Mouse (Mus musculus): ENCODE measurements around the gene Evc. TPM values are rescaled to one million over a fixed set of nuclear protein-coding genes. Genes with fewer than 3 reads are reported as not detected.

Gene Evc
- total and polyA plus RNA-seq, 3 experiments: 0.17 to 0.91 (median 0.73) TPM

- Histone ChIP-seq H3K27me3 (replicated peaks) (peaks cover 91% of the 10 kb centered on the region), H3K27ac (ENCODE audit: insufficient read depth, low read depth) (no peak overlapping the region), H3K9me3 (replicated peaks; ENCODE audit: low read length) (peaks cover 3% of the 10 kb centered on the region), H3K4me2 (ENCODE audit: insufficient read depth, low read depth, poor library complexity, severe bottlenecking) (no peak overlapping the region), H3K9ac (ENCODE audit: insufficient read depth, low read depth) (no peak overlapping the region), H3K36me3 (replicated peaks in 1 of 2; ENCODE audit: control insufficient read depth in 1 of 2, insufficient read depth in 1 of 2, low read length in 1 of 2) (no peaks in the 10 kb centered on the region), H3K79me2 (replicated peaks; ENCODE audit: control insufficient read depth, extremely low read depth, insufficient read depth, poor library complexity, severe bottlenecking) (no peaks in the 10 kb centered on the region), H3K4me3 (replicated peaks in 1 of 3; ENCODE audit: low read depth in 2 of 3, low read length in 2 of 3, poor library complexity in 1 of 3) (no peak overlapping the region), H3K4me1 (ENCODE audit: control insufficient read depth in 1 of 2, insufficient read depth in 2 of 2) (no peaks in the 10 kb centered on the region)
- in situ Hi-C loops (cut with MboI; ENCODE audit: low pct_ligation_motif_present, low pct_unique_long_range_greater_than_20kb, low sequenced_read_pairs): no loop called here
- DNase-seq (ENCODE audit: extremely low read depth): no peak
- dilution Hi-C loops (cut with MboI; ENCODE audit: extremely low pct_ligation_motif_present, extremely low pct_unique_long_range_greater_than_20kb, low sequenced_read_pairs): no loop called here
- TF ChIP-seq JUND (conservative IDR thresholded peaks at IDR 0.05; ENCODE audit: low read depth, low read length) (no peak), ZKSCAN1 (IDR thresholded peaks at IDR 0.05; ENCODE audit: borderline replicate concordance, low read depth, low read length) (no peak), NELFE (IDR thresholded peaks at IDR 0.05; ENCODE audit: low read depth, low read length) (no peak), ETS1 (conservative IDR thresholded peaks at IDR 0.05; ENCODE audit: low read depth, low read length) (no peak), RCOR1 (conservative IDR thresholded peaks at IDR 0.05; ENCODE audit: low read depth, low read length) (no peak), JUN (IDR thresholded peaks at IDR 0.05; ENCODE audit: insufficient read depth, low read depth, low read length) (no peak), NRF1 (IDR thresholded peaks at IDR 0.05; ENCODE audit: low read depth, low read length) (no peak), ELF1 (IDR thresholded peaks at IDR 0.05; ENCODE audit: low read depth, low read length) (no peak), GABPA (IDR thresholded peaks at IDR 0.05; ENCODE audit: insufficient replicate concordance, low read depth, low read length) (no peak), PAX5 (IDR thresholded peaks at IDR 0.05; ENCODE audit: low read length) (no peak)
Measured at GRCm38 (mm10) chr5:37363284-37363683, 26.6 kb upstream of the Evc start.

DNA sequence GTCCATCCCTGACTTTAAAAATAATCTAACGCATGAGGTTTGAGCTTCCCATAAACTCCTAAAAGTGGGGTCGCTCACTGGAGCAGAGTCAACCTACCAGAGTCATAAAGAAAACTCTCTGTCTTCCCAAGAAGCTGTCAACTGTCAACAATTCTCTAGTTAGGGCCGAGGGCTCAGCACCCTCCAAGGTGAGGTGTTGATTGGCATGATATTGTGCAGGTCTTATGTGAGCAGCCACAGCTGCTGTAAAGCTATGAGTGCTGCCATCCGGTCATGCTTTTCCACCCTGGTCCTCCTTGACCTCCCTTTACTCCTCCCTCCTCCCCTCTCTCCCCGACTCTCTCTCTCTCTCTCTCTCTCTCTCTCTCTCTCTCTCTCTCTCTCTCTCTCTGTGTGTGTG lies 25.9 kb upstream of the Evc start:
- Histone ChIP-seq H3K27ac (ENCODE audit: insufficient read depth, low read depth) (no peak overlapping the region), H3K36me3 (replicated peaks in 1 of 2; ENCODE audit: control insufficient read depth in 1 of 2, insufficient read depth in 1 of 2, low read length in 1 of 2) (no peaks in the 10 kb centered on the region), H3K79me2 (replicated peaks; ENCODE audit: control insufficient read depth, extremely low read depth, insufficient read depth, poor library complexity, severe bottlenecking) (no peaks in the 10 kb centered on the region), H3K27me3 (replicated peaks) (peaks cover 89% of the 10 kb centered on the region), H3K9me3 (replicated peaks; ENCODE audit: low read length) (peaks cover 3% of the 10 kb centered on the region), H3K9ac (ENCODE audit: insufficient read depth, low read depth) (no peak overlapping the region), H3K4me1 (ENCODE audit: control insufficient read depth in 1 of 2, insufficient read depth in 2 of 2) (no peaks in the 10 kb centered on the region), H3K4me2 (ENCODE audit: insufficient read depth, low read depth, poor library complexity, severe bottlenecking) (no peak overlapping the region), H3K4me3 (replicated peaks in 1 of 3; ENCODE audit: low read depth in 2 of 3, low read length in 2 of 3, poor library complexity in 1 of 3) (no peak overlapping the region)
- no peak for DNase-seq (ENCODE audit: extremely low read depth)
- TF ChIP-seq ZMIZ1 (IDR thresholded peaks at IDR 0.05; ENCODE audit: low read depth, low read length) (no peak), ELF1 (IDR thresholded peaks at IDR 0.05; ENCODE audit: low read depth, low read length) (no peak), MXI1 (IDR thresholded peaks at IDR 0.05; ENCODE audit: low read depth, low read length) (no peak), TCF12 (IDR thresholded peaks at IDR 0.05; ENCODE audit: low read depth, low read length) (no peak), POLR2AphosphoS2 (IDR thresholded peaks at IDR 0.05; ENCODE audit: low read depth, low read length) (no peak), TBP (conservative IDR thresholded peaks at IDR 0.05; ENCODE audit: low read depth, low read length) (no peak), NRF1 (IDR thresholded peaks at IDR 0.05; ENCODE audit: low read depth, low read length) (no peak), GABPA (IDR thresholded peaks at IDR 0.05; ENCODE audit: insufficient replicate concordance, low read depth, low read length) (no peak), KAT2A (IDR thresholded peaks at IDR 0.05; ENCODE audit: insufficient replicate concordance, low read length) (no peak), SMC3 (IDR thresholded peaks at IDR 0.05; ENCODE audit: low read depth, low read length) (no peak), PAX5 (IDR thresholded peaks at IDR 0.05; ENCODE audit: low read length) (no peak), BHLHE40 (IDR thresholded peaks at IDR 0.05; ENCODE audit: low read depth, low read length) (no peak), USF2 (conservative IDR thresholded peaks at IDR 0.05; ENCODE audit: low read depth, low read length) (no peak), CHD2 (IDR thresholded peaks at IDR 0.05; ENCODE audit: low read length) (no peak), EP300 (IDR thresholded peaks at IDR 0.05; ENCODE audit: low read length) (no peak), MAX (IDR thresholded peaks at IDR 0.05; ENCODE audit: low read length) (no peak), UBTF (IDR thresholded peaks at IDR 0.05; ENCODE audit: low read depth, low read length) (no peak), NELFE (IDR thresholded peaks at IDR 0.05; ENCODE audit: low read depth, low read length) (no peak), HCFC1 (IDR thresholded peaks at IDR 0.05; ENCODE audit: low read depth, low read length) (no peak)
- in situ Hi-C loops (cut with MboI; ENCODE audit: low pct_ligation_motif_present, low pct_unique_long_range_greater_than_20kb, low sequenced_read_pairs) (no loop called here), dilution Hi-C loops (cut with MboI; ENCODE audit: extremely low pct_ligation_motif_present, extremely low pct_unique_long_range_greater_than_20kb, low sequenced_read_pairs) (no loop called here)
